Mouse (Mus musculus): Measurements from ENCODE around the gene Gm3646. TPM values are rescaled to one million over a fixed set of nuclear protein-coding genes. Genes with fewer than 3 reads are reported as not detected.

Gm3646 gene
- total RNA-seq (2021) (1 to 10 TPM; 9.1 to 9.2 TPM), polyA plus RNA-seq (2012; rRNA removed) (1.9 and 4.7 TPM in 2 replicates)
- long read RNA-seq, transcript Gm3646-201 (2 exons, 352 nt), result major isoform, 5 of 10 reads
- long read RNA-seq, partial matches to known transcripts, result 1 of 10 reads
- long read RNA-seq, other reads (novel, unspliced or antisense), result 4 of 10 reads

DNA sequence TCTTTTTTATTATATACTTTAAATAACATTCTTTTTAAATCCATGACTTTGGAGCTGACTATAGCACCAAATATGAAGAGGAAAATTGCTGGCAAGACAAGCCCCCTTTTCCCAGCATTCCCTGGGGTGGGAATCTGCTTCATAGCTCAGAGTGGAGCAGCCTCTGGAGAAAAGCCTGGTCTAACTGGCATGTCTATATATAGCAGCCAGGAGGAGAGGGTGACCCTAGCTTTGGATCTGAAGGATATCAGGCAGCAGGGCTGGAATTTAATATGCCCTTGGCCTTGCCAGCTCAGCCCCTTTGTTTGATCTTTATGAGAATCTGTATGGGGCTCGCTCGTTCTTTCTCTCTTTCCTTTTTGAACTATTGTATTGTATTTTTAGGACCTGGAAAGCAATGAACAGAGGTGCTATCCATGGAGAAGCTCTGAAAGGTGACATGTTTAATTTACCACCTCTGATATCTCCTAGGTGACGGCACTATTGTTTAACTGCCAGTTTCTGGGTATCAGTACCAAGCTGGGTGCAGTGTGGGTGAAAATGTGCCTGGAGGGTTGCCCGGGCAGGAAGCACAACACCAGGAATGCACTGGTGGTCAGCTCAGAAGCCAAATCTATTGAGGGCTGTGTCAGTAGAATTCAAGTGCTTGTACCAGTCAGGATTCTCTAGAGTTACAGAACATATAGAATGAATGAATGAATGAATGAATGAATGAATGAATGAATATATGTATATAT lies at the start of gene Gm3646:
TSS of gene Gm3646 (minus strand) at position 90 of the 737 bp plus-strand sequence.
- Histone ChIP-seq H3K27me3 (ENCODE audit: control insufficient read depth, insufficient read depth, low read length) (no peaks in the 10 kb centered on the region), H3K4me3 (peak within 1 kb of the TSS; percentile 29), H3K27ac (peak within 1 kb of the TSS; percentile 88), H3K4me1 (ENCODE audit: control insufficient read depth, insufficient read depth, low read length) (peaks cover 1% of the 10 kb centered on the region; the same call in 1 of the 2 replicates), H3K36me3 (ENCODE audit: control insufficient read depth, insufficient read depth, low read length) (no peaks in the 10 kb centered on the region), H3K9ac (ENCODE audit: low read depth, low read length) (peak within 1 kb of the TSS; percentile 51), H3K79me2 (replicated peaks; ENCODE audit: control insufficient read depth, insufficient read depth, low read length) (no peaks in the 10 kb centered on the region)
- 54% methylated on average over 4 of the region's 4 CpGs for WGBS
- intact Hi-C loops (cut with DNase I), result loop anchor here (5.0 kb wide), 1 partner anchor 132 kb away; no protein-coding TSS in a partner anchor
- TF ChIP-seq EP300 (IDR thresholded peaks at IDR 0.05; ENCODE audit: insufficient read depth, low read depth, low read length) (no peak), CTCF (IDR thresholded peaks at IDR 0.05) (no peak), POLR2A (IDR thresholded peaks at IDR 0.05; ENCODE audit: insufficient read depth, low read depth, low read length) (no peak)
- DNase-seq, result peak; percentile 48 to 76

- Histone ChIP-seq H3K4me3 (no peak overlapping the region), H3K9ac (ENCODE audit: low read depth, low read length) (no peak overlapping the region), H3K36me3 (ENCODE audit: control insufficient read depth, insufficient read depth, low read length) (no peaks in the 10 kb centered on the region), H3K79me2 (replicated peaks; ENCODE audit: control insufficient read depth, insufficient read depth, low read length) (no peaks in the 10 kb centered on the region), H3K27ac (no peak overlapping the region), H3K27me3 (ENCODE audit: control insufficient read depth, insufficient read depth, low read length) (no peaks in the 10 kb centered on the region), H3K4me1 (ENCODE audit: control insufficient read depth, insufficient read depth, low read length) (peaks cover 9% of the 10 kb centered on the region)
- DNase-seq, result peak in 1 of 2 experiments; percentile 42
- no peak for TF ChIP-seq POLR2A (IDR thresholded peaks at IDR 0.05; ENCODE audit: insufficient read depth, low read depth, low read length)
- TF ChIP-seq CTCF (IDR thresholded peaks at IDR 0.05), result peak; percentile 20; the same call in 1 of the 2 replicates
- WGBS, result 45% methylated on average over 7 of the region's 7 CpGs
- intact Hi-C loops (cut with DNase I), result no loop called here
Observed at GRCm38 (mm10) chr1:39847066-39847465, 41.9 kb upstream of the Gm3646 start.

- peak overlapping the region; percentile 37 for H3K27ac ChIP-seq
- H3K36me3 ChIP-seq (ENCODE audit: control insufficient read depth, insufficient read depth, low read length), result no peaks in the 10 kb centered on the region
- intact Hi-C loops (cut with DNase I), result no loop called here
- DNase-seq, result peak; percentile 20 to 26
- H3K4me3 ChIP-seq, result no peak overlapping the region
- no peaks in the 10 kb centered on the region for H3K27me3 ChIP-seq (ENCODE audit: control insufficient read depth, insufficient read depth, low read length)
- TF ChIP-seq CTCF (IDR thresholded peaks at IDR 0.05) (no peak), EP300 (IDR thresholded peaks at IDR 0.05; ENCODE audit: insufficient read depth, low read depth, low read length) (no peak), POLR2A (IDR thresholded peaks at IDR 0.05; ENCODE audit: insufficient read depth, low read depth, low read length) (no peak)
- H3K9ac ChIP-seq (ENCODE audit: low read depth, low read length), result no peak overlapping the region
- H3K4me1 ChIP-seq (ENCODE audit: control insufficient read depth, insufficient read depth, low read length), result peaks cover 4% of the 10 kb centered on the region
- WGBS, result 44% methylated on average over 4 of the region's 4 CpGs
- H3K79me2 ChIP-seq (replicated peaks; ENCODE audit: control insufficient read depth, insufficient read depth, low read length), result no peaks in the 10 kb centered on the region
Observed at GRCm38 (mm10) chr1:39846031-39846550, 41.0 kb upstream of the Gm3646 start.

GRCm38 (mm10) chr1:39843328-39843727 lies 38.2 kb upstream of the Gm3646 start:
- Histone ChIP-seq H3K4me3 (no peak overlapping the region), H3K4me1 (ENCODE audit: control insufficient read depth, insufficient read depth, low read length) (peaks cover 3% of the 10 kb centered on the region), H3K27ac (no peak overlapping the region), H3K9ac (ENCODE audit: low read depth, low read length) (no peak overlapping the region), H3K36me3 (ENCODE audit: control insufficient read depth, insufficient read depth, low read length) (no peaks in the 10 kb centered on the region), H3K27me3 (ENCODE audit: control insufficient read depth, insufficient read depth, low read length) (no peaks in the 10 kb centered on the region), H3K79me2 (replicated peaks; ENCODE audit: control insufficient read depth, insufficient read depth, low read length) (no peaks in the 10 kb centered on the region)
- TF ChIP-seq EP300 (IDR thresholded peaks at IDR 0.05; ENCODE audit: insufficient read depth, low read depth, low read length), result no peak
- TF ChIP-seq POLR2A (IDR thresholded peaks at IDR 0.05; ENCODE audit: insufficient read depth, low read depth, low read length), result no peak
- no peak for TF ChIP-seq CTCF (IDR thresholded peaks at IDR 0.05)
- no peak for DNase-seq
- 83% methylated on average over 5 of the region's 5 CpGs for whole genome bisulfite sequencing
- intact Hi-C loops (cut with DNase I), result no loop called here

- Histone ChIP-seq H3K36me3 (ENCODE audit: control insufficient read depth, insufficient read depth, low read length) (no peaks in the 10 kb centered on the region), H3K79me2 (replicated peaks; ENCODE audit: control insufficient read depth, insufficient read depth, low read length) (no peaks in the 10 kb centered on the region), H3K27ac (no peak overlapping the region), H3K4me1 (ENCODE audit: control insufficient read depth, insufficient read depth, low read length) (peaks cover 3% of the 10 kb centered on the region), H3K27me3 (ENCODE audit: control insufficient read depth, insufficient read depth, low read length) (no peaks in the 10 kb centered on the region), H3K4me3 (no peak overlapping the region), H3K9ac (ENCODE audit: low read depth, low read length) (no peak overlapping the region)
- DNase-seq, result no peak
- intact Hi-C loops (cut with DNase I), result no loop called here
- TF ChIP-seq POLR2A (IDR thresholded peaks at IDR 0.05; ENCODE audit: insufficient read depth, low read depth, low read length), result no peak
- no peak for TF ChIP-seq EP300 (IDR thresholded peaks at IDR 0.05; ENCODE audit: insufficient read depth, low read depth, low read length)
- no peak for TF ChIP-seq CTCF (IDR thresholded peaks at IDR 0.05)
- WGBS, result 84% methylated on average over 14 of the region's 14 CpGs
Observed at GRCm38 (mm10) chr1:39842218-39843007, 37.3 kb upstream of the Gm3646 start.

Measured in heart, adult 2 months (tissue).